Mouse (Mus musculus) erythroblast, embryonic 14.5 days (primary cell): ENCODE measurements around the gene Car15.

Source experiments
- GATA1 ChIP-seq: IDR thresholded peaks from 2 replicates; pipeline ENCODE4 v1.6.1; 2012; ENCODE audit warnings: low read length, inconsistent platforms, mixed read lengths
- TAL1 ChIP-seq: IDR thresholded peaks from 3 replicates; pipeline ENCODE4 v1.6.1; 2012; ENCODE audit warnings: low read length, inconsistent platforms, mixed read lengths

- TF ChIP-seq GATA1: no peak
- TF ChIP-seq TAL1: no peak
Measured at GRCm38 (mm10) chr16:17795643-17796042, 42.5 kb downstream of the Car15 start.
